Mouse (Mus musculus): Measurements from ENCODE around the gene Maml1. TPM values are rescaled to one million over a fixed set of nuclear protein-coding genes. Genes with fewer than 3 reads are reported as not detected.

Maml1 gene
- total RNA-seq, 2 experiments from 2014 or later: 2.9 to 9.6 TPM

GRCm38 (mm10) chr11:50225611-50226378 is 66.3 kb downstream of the Maml1 start:
- ATAC-seq (replicated peaks; ENCODE audit: low FRiP score, low TSS enrichment, poor library complexity, severe bottlenecking): no peak

- peak; percentile 87 for ATAC-seq (replicated peaks; ENCODE audit: low FRiP score, low TSS enrichment, poor library complexity, severe bottlenecking)
These were observed 67.2 kb downstream of the Maml1 start for GRCm38 (mm10) chr11:50224671-50225530.

- 0 out of 2 replicates have a peak, but pooled peaks have one; percentile 2 for ATAC-seq (replicated peaks; ENCODE audit: low FRiP score, low TSS enrichment, poor library complexity, severe bottlenecking)
These were observed 68.1 kb downstream of the Maml1 start for GRCm38 (mm10) chr11:50223783-50224662.

GRCm38 (mm10) chr11:50222559-50223276 is 69.4 kb downstream of the Maml1 start:
- no peak for ATAC-seq (replicated peaks; ENCODE audit: low FRiP score, low TSS enrichment, poor library complexity, severe bottlenecking)

- no peak for ATAC-seq (replicated peaks; ENCODE audit: low FRiP score, low TSS enrichment, poor library complexity, severe bottlenecking)
These were observed 72.3 kb downstream of the Maml1 start for GRCm38 (mm10) chr11:50219833-50220232.

GRCm38 (mm10) chr11:50217811-50218210 is 74.3 kb downstream of the Maml1 start:
- 0 out of 2 replicates have a peak, but pooled peaks have one; percentile 17 for ATAC-seq (replicated peaks; ENCODE audit: low FRiP score, low TSS enrichment, poor library complexity, severe bottlenecking)

- ATAC-seq (replicated peaks; ENCODE audit: low FRiP score, low TSS enrichment, poor library complexity, severe bottlenecking): no peak
These were observed 75.3 kb downstream of the Maml1 start for GRCm38 (mm10) chr11:50216724-50217366.

- no peak for ATAC-seq (replicated peaks; ENCODE audit: low FRiP score, low TSS enrichment, poor library complexity, severe bottlenecking)
These were observed 76.5 kb downstream of the Maml1 start for GRCm38 (mm10) chr11:50215633-50216032.

GRCm38 (mm10) chr11:50214631-50215030 is 77.5 kb downstream of the Maml1 start:
- no peak for ATAC-seq (replicated peaks; ENCODE audit: low FRiP score, low TSS enrichment, poor library complexity, severe bottlenecking)

GRCm38 (mm10) chr11:50212848-50213758 is 79.0 kb downstream of the Maml1 start:
- ATAC-seq (replicated peaks; ENCODE audit: low FRiP score, low TSS enrichment, poor library complexity, severe bottlenecking): no peak

GRCm38 (mm10) chr11:50212060-50212739 is 79.9 kb downstream of the Maml1 start:
- ATAC-seq (replicated peaks; ENCODE audit: low FRiP score, low TSS enrichment, poor library complexity, severe bottlenecking): no peak

- no peak for ATAC-seq (replicated peaks; ENCODE audit: low FRiP score, low TSS enrichment, poor library complexity, severe bottlenecking)
These were observed 80.6 kb downstream of the Maml1 start for GRCm38 (mm10) chr11:50211322-50212059.

- ATAC-seq (replicated peaks; ENCODE audit: low FRiP score, low TSS enrichment, poor library complexity, severe bottlenecking): peak; percentile 68
These were observed 81.5 kb downstream of the Maml1 start, which contains the start of the genes Sqstm1 and Mgat4b for GRCm38 (mm10) chr11:50210505-50211151. Gene Sqstm1, minus strand, starts transcription at chr11:50210827. Gene Mgat4b, plus strand, starts transcription at chr11:50210890.

GRCm38 (mm10) chr11:50210101-50210504 is 82.0 kb downstream of the Maml1 start:
- peak; percentile 91 for ATAC-seq (replicated peaks; ENCODE audit: low FRiP score, low TSS enrichment, poor library complexity, severe bottlenecking)

GRCm38 (mm10) chr11:50208039-50208438 is 84.1 kb downstream of the Maml1 start:
- ATAC-seq (replicated peaks; ENCODE audit: low FRiP score, low TSS enrichment, poor library complexity, severe bottlenecking): no peak

GRCm38 (mm10) chr11:50207344-50207743 is 84.8 kb downstream of the Maml1 start:
- ATAC-seq (replicated peaks; ENCODE audit: low FRiP score, low TSS enrichment, poor library complexity, severe bottlenecking): no peak

Measured in megakaryocyte-erythroid progenitor cell, adult 5-6 weeks (primary cell).